Mouse (Mus musculus) B cell, adult (primary cell): ENCODE results near the gene Ints5. TPM values are rescaled to one million over a fixed set of nuclear protein-coding genes. Genes with fewer than 3 reads are reported as not detected.

Source experiments
- total RNA-seq: library from RNA; stranded (reverse); gene quantifications from 4 replicates; pipeline ENCODE4 v1.2.4, GENCODE M21; 2023; ENCODE audit not compliant: inconsistent age

Ints5 gene
- total RNA-seq: 17.3 to 21.1 TPM (median 20.2 TPM) in 4 replicates

DNA sequence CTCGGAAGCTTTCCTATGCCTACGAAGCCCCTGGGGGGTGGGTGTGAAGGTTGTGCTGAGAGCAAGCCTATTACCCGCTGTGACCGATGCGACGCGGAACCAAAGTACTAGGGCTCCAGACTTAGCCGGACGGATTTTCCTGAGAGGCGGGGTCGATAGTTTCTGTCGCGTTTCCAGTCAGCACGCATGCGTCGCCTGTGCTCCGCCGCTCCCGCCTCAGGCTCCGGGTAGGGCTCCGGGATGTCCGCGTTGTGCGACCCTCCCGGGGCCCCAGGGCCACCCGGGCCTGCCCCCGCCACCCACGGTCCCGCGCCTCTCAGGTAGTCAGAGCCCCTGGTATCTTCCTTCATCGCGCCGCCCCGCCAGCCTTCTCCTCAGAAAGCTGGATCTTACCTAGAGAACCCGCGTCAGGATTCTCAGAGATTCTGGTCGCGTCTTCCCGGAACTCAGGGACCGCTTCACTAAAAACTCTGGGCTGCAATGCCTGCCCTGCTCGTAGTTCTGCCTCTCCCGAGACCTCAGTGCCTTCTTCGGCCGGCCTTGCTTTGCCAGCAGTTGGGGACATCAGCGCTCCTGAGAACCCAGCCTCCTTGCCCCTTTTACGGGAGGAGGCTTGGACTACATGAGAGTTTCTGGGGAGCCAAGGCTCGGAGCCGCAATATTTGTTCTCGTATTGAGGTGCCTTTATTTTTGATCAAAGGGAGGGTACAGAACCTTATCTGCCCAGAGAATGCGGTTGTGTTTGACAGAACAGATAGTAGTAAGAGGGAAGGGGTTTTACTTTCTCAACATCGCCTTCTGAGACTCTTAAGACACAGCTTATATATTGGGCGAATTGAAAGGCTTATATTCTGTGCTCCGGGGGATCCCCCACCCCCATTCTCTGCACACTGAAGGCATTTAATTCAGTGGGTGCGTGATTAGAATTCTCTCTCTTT lies at the start of gene Ints5:
TSS of gene Ints5 (plus strand) at position 177 of the 938 bp plus-strand sequence.

GRCm38 (mm10) chr19:8850402-8850901 lies 42.4 kb upstream of the Ints5 start, which contains the start of gene Lrrn4cl:
TSS of gene Lrrn4cl (plus strand) at chr19:8850768.

DNA sequence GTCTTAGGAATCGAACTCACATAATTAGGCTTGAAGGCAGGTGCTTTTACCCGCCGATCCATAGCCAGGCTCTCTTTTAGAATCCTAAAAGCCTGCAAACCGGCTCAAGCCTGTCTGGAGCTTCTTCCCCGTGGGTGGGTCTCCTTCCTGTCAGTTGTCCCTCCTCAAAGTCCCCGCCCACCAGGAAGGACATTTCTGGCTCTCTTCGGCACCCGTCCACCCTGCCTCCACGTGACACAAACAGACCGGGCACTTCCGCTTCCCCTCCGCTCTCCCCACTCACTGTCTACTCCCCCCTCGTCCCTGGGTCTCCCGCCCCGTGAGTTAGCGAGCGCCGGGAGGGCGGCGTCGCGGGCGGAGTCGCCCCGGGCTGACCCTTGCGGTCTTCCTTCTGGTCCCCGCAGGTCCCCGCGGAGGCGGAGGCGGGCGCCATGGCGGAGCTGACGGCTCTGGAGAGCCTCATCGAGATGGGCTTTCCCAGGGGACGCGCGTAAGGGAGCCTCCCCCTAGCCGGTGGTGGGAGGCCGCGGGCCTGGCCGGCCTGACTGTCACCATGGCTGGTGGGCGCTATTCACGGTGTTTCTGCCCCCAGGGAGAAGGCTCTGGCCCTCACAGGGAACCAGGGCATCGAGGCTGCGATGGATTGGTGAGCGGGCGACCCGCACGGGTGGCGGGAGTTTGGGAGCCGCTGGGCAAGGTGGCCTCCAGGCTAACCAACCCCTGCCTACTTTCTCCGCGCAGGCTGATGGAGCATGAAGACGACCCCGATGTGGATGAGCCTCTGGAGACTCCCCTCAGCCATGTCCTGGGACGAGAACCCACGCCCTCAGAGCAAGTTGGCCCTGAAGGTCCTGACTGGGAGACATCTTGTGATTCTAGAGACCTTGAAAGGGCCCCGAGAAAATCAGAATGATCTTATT lies 21.3 kb upstream of the Ints5 start, which contains the start of gene Ubxn1:
TSS of gene Ubxn1 (plus strand) at position 230 of the 920 bp plus-strand sequence.

GRCm38 (mm10) chr19:8880311-8881033 lies 12.3 kb upstream of the Ints5 start, which contains the start of gene Uqcc3:
TSS of gene Uqcc3 (minus strand) at chr19:8880923.

DNA sequence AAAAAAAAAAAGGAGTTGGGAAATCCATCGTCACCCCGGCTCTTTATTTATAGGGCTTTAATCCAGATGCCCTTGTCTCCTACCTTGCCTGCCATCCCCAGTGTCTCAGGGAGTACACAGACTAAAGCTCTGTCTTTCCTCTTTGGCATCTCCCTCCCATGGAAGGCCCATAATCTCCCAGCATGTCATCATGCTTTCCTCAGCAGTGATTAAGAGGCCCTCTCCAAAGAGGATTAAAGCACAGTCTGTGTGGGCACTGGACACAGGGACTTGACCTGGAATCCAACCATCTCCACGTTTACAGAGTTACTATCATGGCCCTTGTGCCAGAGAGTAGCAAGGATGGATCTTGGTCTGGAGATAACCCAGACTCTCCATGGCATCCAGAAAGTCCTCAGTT lies 9.2 kb upstream of the Ints5 start, which contains the start of the genes Lbhd1 and Gm49403:
TSS of gene Lbhd1 (plus strand) at position 117 of the 400 bp plus-strand sequence.
TSS of gene Gm49403 (plus strand) at position 315 of the 400 bp plus-strand sequence.

GRCm38 (mm10) chr19:8888511-8889385 lies 4.1 kb upstream of the Ints5 start, which contains the start of the genes 1810009A15Rik and Gm49416:
TSS of gene 1810009A15Rik (plus strand) at chr19:8888853.
TSS of gene Gm49416 (plus strand) at chr19:8888926.

DNA sequence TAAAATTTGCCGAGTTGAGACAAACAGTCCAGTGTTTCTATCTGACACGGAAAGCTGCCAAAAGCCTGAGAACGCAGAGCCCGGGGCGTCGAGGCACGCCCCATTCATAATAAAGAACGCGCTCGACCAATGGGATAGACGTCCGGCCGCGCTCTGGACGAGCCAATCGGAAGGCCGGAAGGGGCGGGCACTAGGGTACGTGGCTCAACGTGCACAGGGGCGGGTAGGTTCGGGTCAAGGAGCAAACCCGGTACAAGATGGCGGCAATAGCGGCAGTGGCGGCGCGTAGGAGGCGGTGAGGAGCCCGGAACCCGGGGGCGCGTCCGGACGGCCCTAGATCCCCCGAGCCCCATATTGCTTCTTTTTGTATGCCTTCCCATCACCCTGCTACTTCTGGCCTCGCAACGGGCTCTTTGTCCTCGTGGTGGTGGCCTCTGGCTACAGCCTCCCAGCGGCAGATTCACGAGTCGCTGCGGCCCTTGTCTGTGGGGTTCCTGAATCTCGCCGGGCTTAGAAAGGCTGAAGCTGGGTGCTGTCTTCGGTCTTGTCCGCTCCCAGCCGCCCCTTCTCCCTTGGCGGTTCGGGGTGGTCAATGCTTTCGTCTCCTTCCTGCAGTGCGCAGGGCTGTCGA lies 5.2 kb downstream of the Ints5 start, which contains the start of gene Ganab:
TSS of gene Ganab (plus strand) at position 207 of the 631 bp plus-strand sequence.

DNA sequence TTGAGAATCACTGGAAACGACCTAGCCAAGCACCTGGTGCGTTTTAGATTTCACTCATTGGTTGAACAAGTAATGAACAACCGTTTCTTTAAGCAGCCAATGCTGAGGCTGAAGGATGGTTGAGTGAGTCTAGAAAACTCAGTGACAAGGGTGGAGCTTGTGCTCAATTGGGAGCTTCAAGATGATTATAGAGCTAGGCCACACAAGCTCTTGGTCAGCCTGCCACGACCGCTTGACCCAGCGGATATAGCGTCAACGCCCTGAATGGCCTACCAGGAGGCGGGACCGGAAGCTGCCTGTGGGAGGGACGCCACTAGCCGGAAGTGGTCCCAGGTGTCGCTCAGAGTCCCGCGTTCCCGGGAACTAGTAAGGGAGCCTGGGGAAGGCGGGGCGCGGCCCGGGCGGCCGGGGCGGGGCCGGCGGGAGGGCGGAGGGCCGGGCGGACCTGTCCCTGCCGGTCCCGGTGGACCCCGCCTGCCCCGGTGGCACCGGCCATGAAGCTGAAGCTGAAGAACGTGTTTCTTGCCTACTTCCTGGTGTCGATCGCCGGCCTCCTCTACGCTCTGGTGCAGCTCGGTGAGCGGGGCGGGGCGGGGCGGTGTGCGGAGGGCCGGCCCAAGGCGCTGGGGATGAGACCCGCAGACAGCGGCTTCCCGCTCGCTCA lies 27.4 kb downstream of the Ints5 start, which contains the start of gene B3gat3:
TSS of gene B3gat3 (plus strand) at position 302 of the 664 bp plus-strand sequence.

GRCm38 (mm10) chr19:8929224-8930088 lies 36.7 kb downstream of the Ints5 start, which contains the start of the genes Rom1 and Eml3:
TSS of gene Rom1 (minus strand) at chr19:8929356.
TSS of gene Eml3 (plus strand) at chr19:8929552.

DNA sequence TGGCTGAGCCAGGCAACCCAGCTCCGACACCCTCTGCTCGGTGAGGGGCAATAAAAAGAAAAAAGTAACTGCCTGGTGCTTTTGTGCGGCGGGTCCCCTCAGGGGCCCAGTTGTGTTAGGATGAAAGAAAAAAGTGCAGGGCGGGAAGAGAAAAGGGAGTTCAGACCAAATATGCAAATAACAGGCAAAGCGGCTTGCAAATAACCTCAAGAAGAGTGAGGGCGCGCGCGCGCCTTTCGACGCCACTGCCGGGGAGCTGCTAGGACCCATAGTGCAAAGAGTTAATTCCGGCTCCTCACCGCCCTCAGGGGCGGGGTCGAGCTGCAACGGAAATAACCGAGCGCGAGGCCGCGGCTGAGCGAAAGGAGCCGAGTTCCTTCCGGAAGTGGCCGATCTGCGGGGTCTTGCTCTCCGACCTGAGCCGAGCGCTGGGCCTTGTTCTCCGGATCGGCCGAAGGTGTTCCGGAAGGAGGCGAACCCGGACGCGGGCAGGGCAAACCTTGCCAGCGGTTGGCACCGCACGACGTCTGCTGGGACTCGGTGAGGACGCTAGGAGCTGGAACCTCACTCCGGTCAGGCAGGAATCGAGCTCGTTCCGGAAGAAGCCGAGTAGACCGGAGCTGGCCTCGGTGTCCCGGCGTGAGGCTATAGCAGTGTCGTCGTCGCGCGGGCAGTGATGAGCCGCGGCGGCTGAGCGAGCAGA lies 48.9 kb downstream of the Ints5 start, which contains the start of gene Mta2:
TSS of gene Mta2 (plus strand) at position 361 of the 703 bp plus-strand sequence.

Other genes starting within 250 kb of the Ints5 start
- gene Chrm1, start 229.2 kb upstream of the Ints5 start, total RNA-seq: not detected in 4 replicates
- 215 to 230 TPM (median 221 TPM) in 4 replicates for gene Slc3a2, start 169.6 kb upstream of the Ints5 start, total RNA-seq
- gene Wdr74, start 157.2 kb upstream of the Ints5 start, total RNA-seq: 66.4 to 86.6 TPM (median 70.6 TPM) in 4 replicates
- 4.2 to 4.8 TPM (median 4.5 TPM) in 4 replicates for gene 1700092M07Rik, start 152.3 kb upstream of the Ints5 start, total RNA-seq
- 209 to 258 TPM (median 241 TPM) in 4 replicates for gene Stx5a, start 151.6 kb upstream of the Ints5 start, total RNA-seq
- 374 to 413 TPM (median 398 TPM) in 4 replicates for gene Nxf1, start 135.9 kb upstream of the Ints5 start, total RNA-seq
- gene Tmem223, start 122.0 kb upstream of the Ints5 start, total RNA-seq: 28.8 to 38.3 TPM (median 33.5 TPM) in 4 replicates
- gene Tmem179b, start 118.5 kb upstream of the Ints5 start, total RNA-seq: 70.3 to 85.2 TPM (median 76.3 TPM) in 4 replicates
- gene Taf6l, start 106.6 kb upstream of the Ints5 start, total RNA-seq: 18.7 to 25.0 TPM (median 24.5 TPM) in 4 replicates
- 59.9 to 73.9 TPM (median 64.1 TPM) in 4 replicates for gene Polr2g, start 94.4 kb upstream of the Ints5 start, total RNA-seq
- gene Zbtb3, start 90.5 kb upstream of the Ints5 start, total RNA-seq: 1.1 to 2.0 TPM (median 1.6 TPM) in 4 replicates
- gene Ttc9c, start 73.7 kb upstream of the Ints5 start, total RNA-seq: 29.7 to 34.2 TPM (median 31.8 TPM) in 4 replicates
- gene Hnrnpul2, start 73.0 kb upstream of the Ints5 start, total RNA-seq: 114 to 120 TPM (median 118 TPM) in 4 replicates
- gene AC129217.1, start 63.2 kb upstream of the Ints5 start, total RNA-seq: 9.1 to 16.6 TPM (median 9.7 TPM) in 4 replicates
- gene Bscl2, start 55.5 kb upstream of the Ints5 start, total RNA-seq: 46.7 to 50.3 TPM (median 48.0 TPM) in 4 replicates
- gene Gng3, start 53.8 kb upstream of the Ints5 start, total RNA-seq: not detected in 4 replicates
- 0.54 to 0.93 TPM (median 0.74 TPM) in 4 replicates for gene Lrrn4cl, start 42.2 kb upstream of the Ints5 start, total RNA-seq
- gene Ubxn1, start 21.5 kb upstream of the Ints5 start, total RNA-seq: 131 to 153 TPM (median 146 TPM) in 4 replicates
- 20.4 to 22.0 TPM (median 20.8 TPM) in 4 replicates for gene Uqcc3, start 12.1 kb upstream of the Ints5 start, total RNA-seq
- 5.8 to 25.1 TPM (median 14.5 TPM) in 4 replicates for gene Lbhd1, start 9.3 kb upstream of the Ints5 start, total RNA-seq
- not detected in 4 replicates for gene Gm49403, start 9.1 kb upstream of the Ints5 start, total RNA-seq
- gene 1810009A15Rik, start 4.2 kb upstream of the Ints5 start, total RNA-seq: 37.3 to 46.2 TPM (median 41.3 TPM) in 4 replicates
- gene Gm49416, start 4.1 kb upstream of the Ints5 start, total RNA-seq: 3.4 to 6.4 TPM in 2 of 4 replicates, not detected in the others
- 154 to 162 TPM (median 156 TPM) in 4 replicates for gene Ganab, start 5.1 kb downstream of the Ints5 start, total RNA-seq
- gene B3gat3, start 27.4 kb downstream of the Ints5 start, total RNA-seq: 64.7 to 70.7 TPM (median 65.6 TPM) in 4 replicates
- 3.7 to 4.9 TPM (median 4.3 TPM) in 4 replicates for gene Rom1, start 36.4 kb downstream of the Ints5 start, total RNA-seq
- gene Eml3, start 36.5 kb downstream of the Ints5 start, total RNA-seq: 81.6 to 99.9 TPM (median 83.4 TPM) in 4 replicates
- 194 to 213 TPM (median 202 TPM) in 4 replicates for gene Mta2, start 48.9 kb downstream of the Ints5 start, total RNA-seq
- 41.4 to 46.3 TPM (median 43.1 TPM) in 4 replicates for gene Tut1, start 60.8 kb downstream of the Ints5 start, total RNA-seq
- gene Eef1g, start 74.0 kb downstream of the Ints5 start, total RNA-seq: 498 to 534 TPM (median 511 TPM) in 4 replicates
- 110 to 155 TPM (median 141 TPM) in 4 replicates for gene Ahnak, start 96.3 kb downstream of the Ints5 start, total RNA-seq
- not detected in 4 replicates for gene Scgb1a1, start 195.0 kb downstream of the Ints5 start, total RNA-seq
- 22.6 to 36.7 TPM (median 30.9 TPM) in 4 replicates for gene Asrgl1, start 242.6 kb downstream of the Ints5 start, total RNA-seq